Mouse (Mus musculus) ES-Bruce4 (cell line): ENCODE data around the gene Kcnk4.

Experiments used
- EP300 ChIP-seq: IDR thresholded peaks from 2 replicates; pipeline ENCODE4 v1.6.1; 2011; ENCODE audit warnings: low read depth, low read length; ENCODE audit not compliant: insufficient read depth
- POLR2A ChIP-seq: IDR thresholded peaks from one replicate; pipeline ENCODE4 v1.8.1; 2011; ENCODE audit warnings: low read length; ENCODE audit not compliant: insufficient read depth

DNA sequence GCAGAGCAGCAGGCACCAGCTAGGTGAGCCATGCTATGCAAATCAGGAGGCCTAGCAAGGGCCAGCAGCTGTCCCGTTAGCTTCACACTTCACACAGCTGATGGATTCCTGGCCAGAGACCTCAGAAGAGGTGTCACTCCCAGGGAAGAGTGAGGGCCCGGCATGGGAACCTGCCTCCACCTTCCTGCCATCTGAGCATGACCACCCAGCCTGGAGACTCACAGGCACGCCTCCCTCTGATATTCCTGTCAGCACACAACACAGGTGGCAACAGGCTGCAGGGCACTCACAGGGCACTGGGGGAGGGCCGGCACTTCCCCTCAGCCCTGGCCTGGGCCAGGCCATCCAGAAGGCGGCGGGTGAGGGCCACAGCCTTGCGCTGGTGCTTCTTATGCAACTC, 21.1 kb upstream of the Kcnk4 start:
- TF ChIP-seq EP300 (no peak), POLR2A (no peak)
